Mouse (Mus musculus) liver, adult 2 months (tissue): Measurements from ENCODE around the gene Slc5a6.

Experiments
- CTCF ChIP-seq: fragments of 200-500 bp; IDR thresholded peaks from 2 replicates; pipeline ENCODE4 v1.5.1; 2011; ENCODE audit warnings: low read depth, low read length, control low read depth
- POLR2A ChIP-seq: fragments of 200-500 bp; IDR thresholded peaks from 2 replicates; pipeline ENCODE4 v1.6.1; 2011; ENCODE audit warnings: low read length, control low read depth; ENCODE audit not compliant: insufficient read depth; ENCODE audit errors: extremely low read depth

DNA sequence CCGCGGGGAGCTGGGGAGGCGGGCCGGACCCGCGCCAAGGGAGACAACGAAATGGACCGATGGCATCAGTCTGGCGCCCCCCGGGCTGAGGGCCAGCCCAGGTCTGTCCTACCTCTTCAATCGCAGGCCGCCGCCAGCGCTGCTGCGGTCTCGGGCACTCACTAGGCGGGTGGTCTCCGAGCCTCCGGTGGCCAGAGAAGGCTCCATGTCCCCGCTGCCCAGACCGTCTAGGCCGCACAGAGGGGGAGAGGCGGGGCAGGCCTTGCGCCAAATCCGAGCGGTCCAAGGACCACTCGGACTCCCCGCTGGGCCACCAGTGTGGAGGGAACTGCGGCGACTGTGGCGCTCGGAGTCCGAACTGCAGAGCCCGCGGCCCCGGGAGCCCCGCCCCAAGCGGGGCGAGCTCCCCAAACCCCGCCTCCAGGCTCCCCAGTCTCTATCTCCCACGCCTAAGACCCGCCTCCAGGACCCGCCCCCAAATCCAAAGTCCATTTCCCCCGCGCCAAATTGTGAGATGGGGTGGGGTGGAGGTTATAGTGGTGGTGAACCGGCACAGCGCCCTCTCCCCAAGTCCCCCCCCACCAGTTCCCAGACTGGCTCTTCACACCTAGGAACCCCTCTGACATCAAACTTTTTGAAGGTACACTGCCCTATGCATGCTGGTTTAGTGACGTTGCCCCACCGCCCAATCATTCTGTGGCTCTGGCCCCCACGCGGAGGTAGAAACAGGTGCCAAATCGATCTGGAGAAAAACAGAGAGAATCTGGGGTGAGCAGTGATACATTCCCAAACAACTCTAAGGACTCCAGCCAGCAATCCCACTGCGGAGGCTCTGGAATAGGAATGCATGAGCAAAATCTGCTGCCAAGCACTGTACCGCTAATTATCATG is 44.7 kb upstream of the Slc5a6 start:
- TF ChIP-seq CTCF (no peak), POLR2A (no peak)
